Mouse (Mus musculus): ENCODE data around the gene H2-Eb1.

- TF ChIP-seq CTCF (IDR thresholded peaks at IDR 0.05; ENCODE audit: low read depth, low read length): no peak
- no peak for TF ChIP-seq POLR2A (IDR thresholded peaks at IDR 0.05; ENCODE audit: borderline replicate concordance, low read depth, low read length)
These were observed 35.9 kb upstream of the H2-Eb1 start for GRCm38 (mm10) chr17:34269817-34270216.
